Mouse (Mus musculus) kidney, embryonic 15.5 days (tissue): ENCODE measurements around the gene Klf9. TPM values are rescaled to one million over a fixed set of nuclear protein-coding genes. Genes with fewer than 3 reads are reported as not detected.

Source experiments
- ATAC-seq: fragments of 200-750 bp; cut with Nextera tagmentation; replicated peaks from 2 replicates; pipeline ENCODE4 v1.8.0; 2017; ENCODE audit warnings: moderate TSS enrichment; ENCODE audit not compliant: low FRiP score
- H3K27ac ChIP-seq: fragments of 300-500 bp; sonication (generic); 2 replicates; pipeline ENCODE4 v1.5.1; 2015; ENCODE audit warnings: mild to moderate bottlenecking, inconsistent platforms
- H3K27me3 ChIP-seq: fragments of 300-500 bp; sonication (generic); 2 replicates; pipeline ENCODE4 v1.6.1; 2015; ENCODE audit warnings: inconsistent platforms
- H3K36me3 ChIP-seq: fragments of 300-500 bp; sonication (generic); 2 replicates; pipeline ENCODE4 v1.6.1; 2015; ENCODE audit warnings: inconsistent platforms
- H3K4me1 ChIP-seq: fragments of 300-500 bp; sonication (generic); 2 replicates; pipeline ENCODE4 v1.6.1; 2015; ENCODE audit warnings: inconsistent platforms
- H3K4me2 ChIP-seq: fragments of 300-500 bp; sonication (generic); 2 replicates; pipeline ENCODE4 v1.6.1; 2015; ENCODE audit warnings: moderate library complexity, mild to moderate bottlenecking, inconsistent platforms
- H3K4me3 ChIP-seq: fragments of 300-500 bp; sonication (generic); replicated peaks from 2 replicates; pipeline ENCODE4 v1.5.1; 2015; ENCODE audit warnings: mild to moderate bottlenecking, inconsistent platforms
- H3K9ac ChIP-seq: fragments of 300-500 bp; sonication (generic); 2 replicates; pipeline ENCODE4 v1.6.1; 2015; ENCODE audit warnings: mild to moderate bottlenecking, inconsistent platforms
- H3K9me3 ChIP-seq: fragments of 300-500 bp; sonication (generic); replicated peaks from 2 replicates; pipeline ENCODE4 v1.6.1; 2016; ENCODE audit warnings: inconsistent platforms
- WGBS: fragments of 180-500 bp; shearing (Covaris S2); methylation state at CpG from one replicate; pipeline ENCODE4 v1.1.7; 2015; ENCODE audit warnings: mixed read lengths; 5-methylcytosine and 5-hydroxymethylcytosine counted together
- polyA plus RNA-seq: library from polyadenylated mRNA; unstranded; fragments of >200 nt; fragmentation: Nextera tagmentation; extraction: Ambion mirVana; gene quantifications from 2 replicates; pipeline ENCODE4 v1.2.1, GENCODE M21; 2015

Gene Klf9
- polyA plus RNA-seq = 5.3 and 6.0 TPM in 2 replicates

- H3K4me1 ChIP-seq = peaks cover 41% of the 10 kb centered on the region
- ATAC-seq = peak; percentile 94
- no peaks in the 10 kb centered on the region for H3K9me3 ChIP-seq
- H3K27me3 ChIP-seq = peaks cover 16% of the 10 kb centered on the region
- H3K4me3 ChIP-seq = peak within 1 kb of the TSS; percentile 57
- H3K27ac ChIP-seq = peak within 1 kb of the TSS; percentile 86
- no peaks in the 10 kb centered on the region for H3K36me3 ChIP-seq
- WGBS = under 1% methylated on average over 52 of the region's 52 CpGs
- peak within 1 kb of the TSS; percentile 95 for H3K4me2 ChIP-seq
- peak within 1 kb of the TSS; percentile 57 for H3K9ac ChIP-seq
Observed at GRCm38 (mm10) chr19:23140689-23141317, at the start of gene Klf9. Gene Klf9 (plus strand): TSS chr19:23141226.

- no peaks in the 10 kb centered on the region for H3K4me1 ChIP-seq
- no peak overlapping the region for H3K27ac ChIP-seq
- no peak overlapping the region for H3K9ac ChIP-seq
- no peak overlapping the region for H3K4me2 ChIP-seq
- no peak for ATAC-seq
- H3K36me3 ChIP-seq = no peaks in the 10 kb centered on the region
- WGBS = 88% methylated on average over 4 of the region's 4 CpGs
- no peak overlapping the region for H3K4me3 ChIP-seq
- H3K9me3 ChIP-seq = no peaks in the 10 kb centered on the region
- H3K27me3 ChIP-seq = no peaks in the 10 kb centered on the region
Observed at GRCm38 (mm10) chr19:23091586-23091985, 49.4 kb upstream of the Klf9 start.

- H3K9ac ChIP-seq = no peak overlapping the region
- no peak overlapping the region for H3K27ac ChIP-seq
- H3K27me3 ChIP-seq = no peaks in the 10 kb centered on the region
- no peak overlapping the region for H3K4me3 ChIP-seq
- H3K4me2 ChIP-seq = no peak overlapping the region
- ATAC-seq = no peak
- no peaks in the 10 kb centered on the region for H3K36me3 ChIP-seq
- H3K9me3 ChIP-seq = no peaks in the 10 kb centered on the region
- no peaks in the 10 kb centered on the region for H3K4me1 ChIP-seq
- WGBS = 80% methylated on average over 5 of the region's 5 CpGs
Observed at GRCm38 (mm10) chr19:23093548-23093947, 47.5 kb upstream of the Klf9 start.

DNA sequence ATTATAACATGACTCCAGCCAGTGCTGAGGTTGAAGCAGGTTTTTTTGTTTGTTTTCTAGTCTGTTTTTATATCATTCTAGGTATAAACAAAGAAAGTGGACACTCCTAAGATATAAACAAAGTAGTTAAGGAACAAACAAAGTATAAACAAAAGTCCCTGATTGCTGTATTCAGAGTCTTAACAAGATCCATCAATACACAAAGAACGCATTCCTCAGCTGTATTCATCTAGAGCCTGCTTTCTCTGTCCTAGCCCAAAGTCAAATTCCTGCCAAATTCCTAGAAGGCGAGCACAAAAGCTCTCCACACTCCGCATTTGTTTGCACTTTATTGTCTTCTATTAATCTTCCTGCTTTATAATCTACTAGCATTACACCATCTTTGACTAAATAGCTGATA lies 46.1 kb upstream of the Klf9 start:
- 67% methylated on average over 3 of the region's 3 CpGs for WGBS
- no peak for ATAC-seq
- H3K27ac ChIP-seq = no peak overlapping the region

DNA sequence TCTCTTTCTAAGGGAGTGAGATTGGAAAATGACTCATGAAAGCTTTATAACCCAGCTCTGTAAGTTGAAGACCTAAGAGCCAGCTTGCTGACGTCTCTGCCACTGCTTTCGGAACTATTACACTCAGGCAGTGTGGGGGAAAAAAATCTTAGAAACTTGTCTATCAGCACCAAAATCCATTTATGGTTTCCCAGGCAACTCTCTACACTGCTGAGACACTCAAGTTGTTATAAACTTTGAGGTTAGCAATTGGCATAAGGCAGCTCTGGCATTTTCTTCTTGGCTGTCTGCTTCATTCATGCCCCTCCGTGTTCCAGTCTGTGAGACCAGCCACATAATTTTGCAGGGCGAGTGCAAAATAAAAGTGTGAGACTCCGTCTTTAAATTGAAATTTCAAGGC lies 34.2 kb upstream of the Klf9 start:
- H3K4me2 ChIP-seq = no peak overlapping the region
- no peak for ATAC-seq
- H3K9me3 ChIP-seq = no peaks in the 10 kb centered on the region
- H3K27ac ChIP-seq = no peak overlapping the region
- H3K36me3 ChIP-seq = no peaks in the 10 kb centered on the region
- WGBS = 85% methylated on average over 5 of the region's 5 CpGs
- no peak overlapping the region for H3K9ac ChIP-seq
- no peaks in the 10 kb centered on the region for H3K4me1 ChIP-seq
- H3K4me3 ChIP-seq = no peak overlapping the region
- H3K27me3 ChIP-seq = no peaks in the 10 kb centered on the region

More for the DNA sequence above, 46.1 kb upstream of the Klf9 start:
- Histone ChIP-seq H3K4me3 (no peak overlapping the region), H3K27me3 (no peaks in the 10 kb centered on the region), H3K9me3 (no peaks in the 10 kb centered on the region), H3K9ac (no peak overlapping the region), H3K36me3 (no peaks in the 10 kb centered on the region), H3K4me1 (no peaks in the 10 kb centered on the region), H3K4me2 (no peak overlapping the region)

DNA sequence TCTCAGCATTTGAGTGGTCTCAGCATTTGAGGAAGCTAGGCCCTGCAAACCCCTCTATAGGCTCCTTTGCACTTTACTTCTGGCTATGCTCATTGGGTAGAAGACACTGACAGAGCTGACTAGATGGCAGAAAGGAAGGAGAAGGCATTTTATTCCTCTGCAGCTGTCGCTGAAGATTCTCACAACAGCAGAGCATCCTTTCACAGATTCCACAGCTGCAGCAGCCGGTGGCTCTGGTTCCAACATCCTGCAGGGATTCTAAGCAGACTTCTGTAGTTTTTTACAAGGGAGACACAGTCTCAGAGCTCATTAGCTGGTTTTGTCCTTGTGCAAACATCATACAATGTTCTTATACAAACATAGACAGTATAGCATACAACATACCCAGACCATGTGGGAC lies 33.7 kb upstream of the Klf9 start:
- Histone ChIP-seq H3K4me1 (no peaks in the 10 kb centered on the region), H3K9ac (no peak overlapping the region), H3K27ac (no peak overlapping the region), H3K4me2 (no peak overlapping the region), H3K4me3 (no peak overlapping the region), H3K36me3 (no peaks in the 10 kb centered on the region), H3K27me3 (no peaks in the 10 kb centered on the region), H3K9me3 (no peaks in the 10 kb centered on the region)
- 66% methylated on average over 2 of the region's 2 CpGs for WGBS
- ATAC-seq = no peak

- H3K27me3 ChIP-seq = no peaks in the 10 kb centered on the region
- no peaks in the 10 kb centered on the region for H3K36me3 ChIP-seq
- H3K4me3 ChIP-seq = no peak overlapping the region
- ATAC-seq = no peak
- 34% methylated on average over 10 of the region's 10 CpGs for WGBS
- H3K9ac ChIP-seq = no peak overlapping the region
- no peak overlapping the region for H3K4me2 ChIP-seq
- no peaks in the 10 kb centered on the region for H3K4me1 ChIP-seq
- H3K9me3 ChIP-seq = no peaks in the 10 kb centered on the region
- no peak overlapping the region for H3K27ac ChIP-seq
Observed at GRCm38 (mm10) chr19:23121875-23122274, 19.2 kb upstream of the Klf9 start.

- H3K27ac ChIP-seq = no peak overlapping the region
- no peaks in the 10 kb centered on the region for H3K9me3 ChIP-seq
- H3K4me2 ChIP-seq = no peak overlapping the region
- no peak for ATAC-seq
- H3K4me3 ChIP-seq = no peak overlapping the region
- no peaks in the 10 kb centered on the region for H3K27me3 ChIP-seq
- 81% methylated on average over 7 of the region's 7 CpGs for WGBS
- H3K9ac ChIP-seq = no peak overlapping the region
- no peaks in the 10 kb centered on the region for H3K4me1 ChIP-seq
- H3K36me3 ChIP-seq = no peaks in the 10 kb centered on the region
Observed at GRCm38 (mm10) chr19:23124023-23124550, 16.9 kb upstream of the Klf9 start.

- H3K36me3 ChIP-seq = no peaks in the 10 kb centered on the region
- H3K9ac ChIP-seq = no peak overlapping the region
- WGBS = 69% methylated on average over 9 of the region's 9 CpGs
- H3K4me3 ChIP-seq = no peak overlapping the region
- ATAC-seq = no peak
- H3K4me2 ChIP-seq = no peak overlapping the region
- H3K27ac ChIP-seq = no peak overlapping the region
- no peaks in the 10 kb centered on the region for H3K4me1 ChIP-seq
- H3K27me3 ChIP-seq = no peaks in the 10 kb centered on the region
- no peaks in the 10 kb centered on the region for H3K9me3 ChIP-seq
Observed at GRCm38 (mm10) chr19:23125227-23126150, 15.5 kb upstream of the Klf9 start.

DNA sequence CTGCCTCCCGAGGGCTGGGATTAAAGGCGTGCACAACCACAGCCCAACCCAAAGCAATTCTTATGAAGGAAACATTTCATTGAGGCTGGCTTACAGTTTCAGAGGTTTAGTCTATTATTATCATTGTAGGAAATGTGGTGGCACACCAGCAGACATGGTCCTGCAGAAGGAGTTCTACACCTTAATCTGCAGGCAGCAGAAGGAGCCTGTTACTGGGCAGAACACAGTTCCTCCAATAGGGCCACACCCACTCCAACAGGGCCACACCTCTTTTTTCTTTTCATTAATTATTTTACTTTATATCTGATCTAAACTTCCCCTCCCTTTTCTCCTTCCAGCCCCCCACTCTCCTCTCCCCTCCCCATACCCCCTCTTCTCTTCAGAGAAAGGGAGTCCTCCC lies 11.1 kb upstream of the Klf9 start:
- 100% methylated on average over 2 of the region's 2 CpGs for WGBS
- ATAC-seq = no peak
- no peak overlapping the region for H3K9ac ChIP-seq

DNA sequence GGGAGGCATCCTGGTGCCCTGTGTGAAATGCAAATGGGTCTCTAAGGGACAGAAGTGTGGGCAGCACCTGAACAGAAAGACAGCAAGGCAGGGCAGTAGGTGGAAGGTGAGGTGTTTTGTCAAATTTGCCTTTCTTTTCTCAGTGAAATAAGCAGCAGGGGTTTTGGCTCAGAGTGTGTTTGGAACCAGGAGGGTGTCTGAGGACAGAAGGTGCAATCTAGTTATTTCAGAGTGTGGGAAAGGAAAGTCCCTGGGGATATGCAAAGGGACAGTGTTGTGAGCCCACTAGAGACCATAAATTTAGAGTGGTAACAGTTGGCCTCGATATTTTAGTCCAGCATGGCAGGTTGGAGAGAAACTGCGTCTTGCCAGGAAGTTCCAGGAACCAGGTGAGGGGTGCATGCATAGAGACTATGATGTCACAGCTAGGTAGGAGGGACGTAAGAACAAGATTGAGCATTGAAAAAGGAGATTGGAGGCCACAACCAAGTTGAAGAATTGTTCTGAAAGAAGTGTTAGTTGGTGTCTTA lies 8.9 kb upstream of the Klf9 start:
- Histone ChIP-seq H3K4me3 (no peak overlapping the region), H3K27ac (no peak overlapping the region), H3K4me2 (no peak overlapping the region), H3K9me3 (no peaks in the 10 kb centered on the region), H3K4me1 (peaks cover 34% of the 10 kb centered on the region), H3K9ac (no peak overlapping the region), H3K27me3 (peaks cover 35% of the 10 kb centered on the region), H3K36me3 (no peaks in the 10 kb centered on the region)
- no peak for ATAC-seq
- WGBS = 59% methylated on average over 3 of the region's 3 CpGs

More for the DNA sequence above, 11.1 kb upstream of the Klf9 start:
- Histone ChIP-seq H3K27me3 (peaks cover 22% of the 10 kb centered on the region), H3K27ac (no peak overlapping the region), H3K4me2 (no peak overlapping the region), H3K36me3 (no peaks in the 10 kb centered on the region), H3K4me1 (peaks cover 15% of the 10 kb centered on the region), H3K9me3 (no peaks in the 10 kb centered on the region), H3K4me3 (no peak overlapping the region)
